Mouse (Mus musculus) spleen, postnatal 36 days (tissue): ENCODE results near the gene Gse1.

Experiments used
- DNase-seq, 2 experiments: peaks; one replicate each; pipeline ENCODE4 v3.0.0; 2022; ENCODE audit warnings: low spot score in 2 of 2, mixed read lengths in 1 of 2

The Gse1 gene

GRCm38 (mm10) chr8:120243222-120243621, 15.0 kb downstream of the Gse1 start:
- no peak for DNase-seq

- DNase-seq, result no peak
Observed at GRCm38 (mm10) chr8:120243916-120244451, 15.7 kb downstream of the Gse1 start.

GRCm38 (mm10) chr8:120244553-120244952, 16.3 kb downstream of the Gse1 start:
- no peak for DNase-seq

GRCm38 (mm10) chr8:120247618-120248017, 19.4 kb downstream of the Gse1 start:
- no peak for DNase-seq

- no peak for DNase-seq
Observed at GRCm38 (mm10) chr8:120248031-120248430, 19.8 kb downstream of the Gse1 start.

- no peak for DNase-seq
Observed at GRCm38 (mm10) chr8:120248451-120248850, 20.2 kb downstream of the Gse1 start.

GRCm38 (mm10) chr8:120249800-120250336, 21.6 kb downstream of the Gse1 start:
- DNase-seq, result no peak

GRCm38 (mm10) chr8:120250750-120251410, 22.6 kb downstream of the Gse1 start:
- no peak for DNase-seq

GRCm38 (mm10) chr8:120251411-120252035, 23.3 kb downstream of the Gse1 start:
- DNase-seq, result no peak

- DNase-seq, result no peak
Observed at GRCm38 (mm10) chr8:120253626-120254025, 25.4 kb downstream of the Gse1 start.

- DNase-seq, result no peak
Observed at GRCm38 (mm10) chr8:120255406-120255987, 27.2 kb downstream of the Gse1 start.

- no peak for DNase-seq
Observed at GRCm38 (mm10) chr8:120256958-120257357, 28.7 kb downstream of the Gse1 start.

- DNase-seq, result no peak
Observed at GRCm38 (mm10) chr8:120259206-120259605, 30.9 kb downstream of the Gse1 start.

- no peak for DNase-seq
Observed at GRCm38 (mm10) chr8:120260677-120261076, 32.4 kb downstream of the Gse1 start.

GRCm38 (mm10) chr8:120261338-120262120, 33.3 kb downstream of the Gse1 start:
- no peak for DNase-seq

GRCm38 (mm10) chr8:120263879-120264278, 35.6 kb downstream of the Gse1 start:
- DNase-seq, result no peak

- peak; percentile 42 to 57 for DNase-seq
Observed at GRCm38 (mm10) chr8:120264388-120264943, 36.2 kb downstream of the Gse1 start.

- peak in 1 of 2 experiments; percentile 26 for DNase-seq
Observed at GRCm38 (mm10) chr8:120264944-120265453, 36.7 kb downstream of the Gse1 start.

- DNase-seq, result peak; percentile 32 to 46
Observed at GRCm38 (mm10) chr8:120265471-120265870, 37.2 kb downstream of the Gse1 start.

- no peak for DNase-seq
Observed at GRCm38 (mm10) chr8:120268541-120268980, 40.3 kb downstream of the Gse1 start.

GRCm38 (mm10) chr8:120270449-120270848, 42.2 kb downstream of the Gse1 start:
- DNase-seq, result no peak
